Mouse (Mus musculus) heart, postnatal 0 days (tissue): ENCODE measurements around the gene Smg9. TPM values are rescaled to one million over a fixed set of nuclear protein-coding genes. Genes with fewer than 3 reads are reported as not detected.

Experiments used
- ATAC-seq: fragments of 200-750 bp; cut with Nextera tagmentation; 2 replicates; pipeline ENCODE4 v1.8.0; 2017; ENCODE audit warnings: low read depth, moderate number of reproducible peaks, moderate library complexity; ENCODE audit not compliant: insufficient read depth
- DNase-seq: peaks from one replicate; pipeline ENCODE4 v3.0.0-alpha.2; 2016; ENCODE audit warnings: low spot score
- H3K27ac ChIP-seq: fragments of 300-500 bp; sonication (generic); 2 replicates; pipeline ENCODE4 v1.5.1; 2014; ENCODE audit warnings: low read depth, mild to moderate bottlenecking
- H3K27me3 ChIP-seq: fragments of 300-500 bp; sonication (generic); 2 replicates; pipeline ENCODE4 v1.6.1; 2014; ENCODE audit warnings: low read length, mixed read lengths; ENCODE audit not compliant: control insufficient read depth, insufficient read depth
- H3K36me3 ChIP-seq: fragments of 300-500 bp; sonication (generic); replicated peaks from 2 replicates; pipeline ENCODE4 v1.6.1; 2014; ENCODE audit warnings: low read length, mixed read lengths; ENCODE audit not compliant: control insufficient read depth, insufficient read depth
- H3K4me1 ChIP-seq: fragments of 300-500 bp; sonication (generic); 2 replicates; pipeline ENCODE4 v1.6.1; 2014; ENCODE audit warnings: antibody characterized with exemption; ENCODE audit not compliant: control insufficient read depth, insufficient read depth
- H3K4me2 ChIP-seq: fragments of 300-500 bp; sonication (generic); 2 replicates; pipeline ENCODE4 v1.6.1; 2014; ENCODE audit warnings: low read depth, mild to moderate bottlenecking, low read length, moderate library complexity
- H3K4me3 ChIP-seq: fragments of 300-500 bp; sonication (generic); 2 replicates; pipeline ENCODE4 v1.5.1; 2014; ENCODE audit warnings: low read depth, low read length
- H3K9ac ChIP-seq: fragments of 300-500 bp; sonication (generic); replicated peaks from 2 replicates; pipeline ENCODE4 v1.6.1; 2014; ENCODE audit warnings: low read depth, low read length, mixed read lengths
- H3K9me3 ChIP-seq: fragments of 300-500 bp; sonication (generic); replicated peaks from 2 replicates; pipeline ENCODE4 v1.6.1; 2016; ENCODE audit warnings: low read length; ENCODE audit not compliant: control insufficient read depth
- CTCF ChIP-seq: IDR thresholded peaks from 2 replicates; pipeline ENCODE4 v1.5.1; 2016; ENCODE audit warnings: antibody characterized with exemption, control low read depth, low read depth
- EP300 ChIP-seq: IDR thresholded peaks from 2 replicates; pipeline ENCODE4 v1.6.1; 2016; ENCODE audit warnings: antibody characterized with exemption, low read depth
- WGBS: fragments of 180-500 bp; shearing (Covaris S2); extraction: QIAGEN DNeasy Blood & Tissue Kit; methylation state at CpG from one replicate; pipeline ENCODE4 v1.1.7; 2014; 5-methylcytosine and 5-hydroxymethylcytosine counted together
- polyA plus RNA-seq: library from polyadenylated mRNA; unstranded; fragments of >200 nt; fragmentation: Nextera tagmentation; extraction: Ambion mirVana; gene quantifications from 2 replicates; pipeline ENCODE4 v1.2.1, GENCODE M21; 2015
- total RNA-seq: library from RNA; depleted of rRNA; stranded (reverse); fragments of >200 nt; gene quantifications from 2 replicates; pipeline ENCODE4 v1.2.3, GENCODE M21; 2014; ENCODE audit warnings: low replicate concordance

Gene Smg9
- total and polyA plus RNA-seq, 2 experiments from 2014 or later, result 13.1 to 15.5 TPM

DNA sequence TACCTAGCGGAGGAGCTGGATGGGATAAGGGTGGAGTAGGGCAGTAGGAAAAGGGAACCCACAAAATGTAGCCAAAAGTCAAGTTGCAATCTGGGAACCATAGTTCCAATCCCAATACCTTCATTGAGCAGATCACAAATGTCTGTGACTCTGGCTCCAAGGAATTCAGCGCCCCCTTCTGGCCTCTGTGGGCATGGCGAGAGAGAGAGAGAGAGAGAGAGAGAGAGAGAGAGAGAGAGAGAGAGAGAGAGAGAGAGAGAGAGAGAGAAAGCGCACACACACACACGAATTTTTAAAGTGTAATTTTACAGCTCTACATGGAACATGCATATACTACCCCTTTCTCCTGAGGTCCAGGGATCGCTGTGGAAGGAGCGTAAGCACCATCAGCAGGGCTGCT lies 36.2 kb upstream of the Smg9 start:
- 27% methylated on average over 6 of the region's 7 CpGs for WGBS
- no peak for DNase-seq

DNA sequence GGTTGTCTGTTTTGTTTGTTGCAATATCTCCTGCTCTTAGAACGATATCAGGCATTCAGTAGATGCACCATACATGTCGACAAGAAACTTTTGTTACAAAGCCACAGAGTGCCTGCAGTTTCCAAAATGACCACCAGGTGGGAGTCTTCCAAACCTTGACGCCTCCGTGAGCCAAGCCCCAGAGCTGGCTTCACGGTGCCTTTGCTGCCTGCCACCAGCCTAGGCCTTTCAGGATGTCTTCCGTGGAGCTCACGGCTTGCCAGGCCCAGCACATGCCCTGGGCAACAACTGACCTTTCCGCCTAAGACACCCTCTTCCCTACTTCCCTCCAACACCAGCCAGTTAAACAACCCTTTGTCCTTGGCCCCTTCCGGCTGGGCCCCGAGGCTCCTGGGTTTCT lies 34.6 kb upstream of the Smg9 start:
- Histone ChIP-seq H3K4me2 (no peak overlapping the region), H3K36me3 (no peaks in the 10 kb centered on the region), H3K9me3 (no peaks in the 10 kb centered on the region), H3K4me3 (no peak overlapping the region), H3K27me3 (no peaks in the 10 kb centered on the region), H3K27ac (no peak overlapping the region), H3K4me1 (no peaks in the 10 kb centered on the region), H3K9ac (no peak overlapping the region)
- WGBS, result 22% methylated on average over 10 of the region's 10 CpGs
- TF ChIP-seq EP300 (no peak), CTCF (peak; percentile 84)
- ATAC-seq (peak; percentile 70; the same call in 1 of the 2 replicates), DNase-seq (peak; percentile 48)

More for the DNA sequence above, 36.2 kb upstream of the Smg9 start:
- no peak overlapping the region for H3K9ac ChIP-seq
- no peaks in the 10 kb centered on the region for H3K9me3 ChIP-seq
- no peak overlapping the region for H3K4me2 ChIP-seq
- H3K27me3 ChIP-seq, result no peaks in the 10 kb centered on the region
- H3K4me1 ChIP-seq, result no peaks in the 10 kb centered on the region
- H3K4me3 ChIP-seq, result no peak overlapping the region
- H3K36me3 ChIP-seq, result no peaks in the 10 kb centered on the region
- no peak overlapping the region for H3K27ac ChIP-seq
- TF ChIP-seq CTCF (peak; percentile 21; the same call in 1 of the 2 replicates), EP300 (no peak)
- ATAC-seq, result no peak

DNA sequence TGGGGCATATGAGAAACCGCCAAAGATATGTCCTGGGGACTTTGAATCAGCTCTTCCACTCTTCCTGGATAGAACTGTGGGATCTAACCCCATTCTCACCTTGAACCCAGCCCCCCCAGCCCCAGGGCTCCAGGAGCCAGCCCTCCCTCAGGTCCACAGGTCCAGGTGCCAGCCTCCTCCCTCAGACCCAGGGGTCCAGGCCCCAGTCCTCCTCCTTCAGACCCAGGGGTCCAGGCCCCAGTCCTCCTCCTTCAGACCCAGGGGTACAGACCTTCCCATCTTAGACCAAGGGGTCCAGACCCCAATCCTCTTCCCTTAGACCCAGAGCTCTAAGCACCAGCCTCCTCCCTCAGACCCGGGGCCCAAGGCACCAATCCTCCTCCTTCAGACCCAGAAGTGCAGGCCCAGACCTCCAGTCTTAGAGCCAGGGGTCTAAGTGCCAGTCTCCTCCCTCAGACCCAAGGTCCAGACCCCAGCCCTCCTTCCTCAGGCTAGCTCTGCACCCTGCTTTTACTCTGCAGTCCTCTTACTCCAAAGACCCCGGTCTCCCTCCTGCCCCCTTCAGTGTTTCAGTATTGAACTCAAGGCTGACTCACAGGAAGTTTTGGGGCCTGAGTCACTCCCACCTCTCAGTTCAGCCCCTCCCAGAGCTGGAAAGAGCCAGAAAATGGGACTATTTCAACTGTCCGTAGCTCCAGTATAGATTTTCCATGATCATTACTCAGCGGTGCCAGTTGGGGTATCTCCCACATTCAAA lies 34.0 kb upstream of the Smg9 start:
- H3K27ac ChIP-seq, result no peak overlapping the region
- no peaks in the 10 kb centered on the region for H3K9me3 ChIP-seq
- ATAC-seq, result 0 out of 2 replicates have a peak, but pooled peaks have one; percentile 2
- WGBS, result 45% methylated on average over 5 of the region's 5 CpGs
- DNase-seq, result no peak
- no peak overlapping the region for H3K4me3 ChIP-seq
- H3K9ac ChIP-seq, result no peak overlapping the region
- no peaks in the 10 kb centered on the region for H3K36me3 ChIP-seq
- H3K27me3 ChIP-seq, result no peaks in the 10 kb centered on the region
- H3K4me2 ChIP-seq, result no peak overlapping the region
- H3K4me1 ChIP-seq, result no peaks in the 10 kb centered on the region
- no peak for TF ChIP-seq CTCF
- no peak for TF ChIP-seq EP300

DNA sequence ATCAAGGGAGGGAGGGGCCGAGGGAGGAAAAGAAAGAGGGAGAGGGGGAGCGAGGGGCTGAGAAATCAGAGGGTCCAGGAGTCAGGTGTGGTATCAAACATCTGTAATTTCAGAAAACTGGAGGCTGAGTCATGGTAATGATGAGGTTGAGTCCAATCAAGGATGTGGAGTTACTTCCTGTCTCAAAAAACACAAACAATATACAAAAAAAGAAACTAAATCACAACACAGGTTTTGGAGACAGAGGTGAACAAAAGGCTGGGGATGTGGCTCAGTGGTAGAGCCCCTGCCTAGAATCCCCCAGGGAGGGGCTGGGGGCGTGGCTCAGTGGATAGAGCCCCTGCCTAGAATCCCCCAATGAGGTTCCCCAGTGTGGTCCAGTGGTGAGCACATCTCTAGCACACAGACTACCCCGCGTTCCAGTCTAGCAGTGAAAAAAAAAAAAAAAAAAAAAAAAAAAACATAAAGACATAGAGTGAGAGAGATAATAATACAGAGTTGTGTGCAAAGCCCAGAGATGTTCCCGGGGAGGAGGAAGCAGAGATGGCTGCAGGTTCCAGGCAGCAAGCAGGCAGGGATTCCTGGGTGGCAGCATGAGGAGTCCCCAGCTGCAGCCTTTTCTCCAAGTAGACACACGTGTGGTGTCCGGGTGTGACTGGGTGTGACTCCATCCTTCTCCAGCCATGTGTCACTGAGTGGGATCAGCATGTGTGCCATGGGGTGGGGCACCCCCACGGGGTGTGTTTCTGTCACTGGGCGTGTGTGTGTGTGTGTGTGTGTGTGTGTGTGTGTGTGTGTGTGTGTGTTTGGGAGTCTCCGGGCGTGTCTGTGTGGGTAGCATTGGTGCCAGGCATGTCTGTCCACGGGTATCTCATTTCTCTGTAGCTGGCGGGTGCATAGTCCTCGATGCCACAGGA lies 32.4 kb upstream of the Smg9 start:
- DNase-seq (no peak), ATAC-seq (no peak)
- H3K9ac ChIP-seq, result no peak overlapping the region
- H3K9me3 ChIP-seq, result no peaks in the 10 kb centered on the region
- no peaks in the 10 kb centered on the region for H3K4me1 ChIP-seq
- no peaks in the 10 kb centered on the region for H3K36me3 ChIP-seq
- H3K4me2 ChIP-seq, result no peak overlapping the region
- H3K27ac ChIP-seq, result no peak overlapping the region
- H3K4me3 ChIP-seq, result no peak overlapping the region
- no peaks in the 10 kb centered on the region for H3K27me3 ChIP-seq
- 68% methylated on average over 15 of the region's 15 CpGs for WGBS
- no peak for TF ChIP-seq EP300
- TF ChIP-seq CTCF, result no peak

- WGBS, result 55% methylated on average over 4 of the region's 4 CpGs
- ATAC-seq, result no peak
- Histone ChIP-seq H3K27me3 (no peaks in the 10 kb centered on the region), H3K36me3 (no peaks in the 10 kb centered on the region), H3K4me3 (no peak overlapping the region), H3K9ac (no peak overlapping the region), H3K4me2 (no peak overlapping the region), H3K27ac (no peak overlapping the region), H3K9me3 (no peaks in the 10 kb centered on the region), H3K4me1 (peaks cover under 1% of the 10 kb centered on the region; the same call in 1 of the 2 replicates)
- TF ChIP-seq EP300 (no peak), CTCF (no peak)
- no peak for DNase-seq
Observed at GRCm38 (mm10) chr7:24368226-24368625, 31.2 kb upstream of the Smg9 start.
